In genomic region chr17:23989802-23990201, GRCm38 (mm10) we compare ENCODE assay signal across 24 mouse cellular contexts. TPM values are rescaled to one million over a fixed set of nuclear protein-coding genes. Genes with fewer than 3 reads are reported as not detected.
DNase-seq lines count a peak whose midpoint lies in the region; ATAC-seq and TF ChIP-seq lines count a peak whose summit lies in the region.
"Had no signal": no experiment of that assay in that cellular context is flagged by ENCODE, and none has a peak within 500 bp of the region (broad histone marks: within the 10 kb centered on the region; RNA-seq: fewer than 3 reads in every experiment).

No protein-coding gene starts in this region.

- no peak overlapping the region for H3K4me3 ChIP-seq in lung, postnatal 0 days (ENCODE audit: low read depth, low read length)
- no peak overlapping the region for H3K4me3 ChIP-seq in liver, embryonic 12.5 days
- H3K4me3 ChIP-seq in heart, embryonic 11.5 days (ENCODE audit: low read depth, low read length), result no peak overlapping the region
- H3K4me3 ChIP-seq: embryonic facial prominence, embryonic 12.5 days; forebrain, embryonic 15.5 days; hindbrain, embryonic 13.5 days had no signal

- H3K27ac ChIP-seq in lung, postnatal 0 days (ENCODE audit: low read length), result no peak overlapping the region
- no peak overlapping the region for H3K27ac ChIP-seq in liver, embryonic 12.5 days
- no peak overlapping the region for H3K27ac ChIP-seq in heart, embryonic 11.5 days (ENCODE audit: low read depth, low read length)
- H3K27ac ChIP-seq: embryonic facial prominence, embryonic 12.5 days; forebrain, embryonic 15.5 days; hindbrain, embryonic 13.5 days; hindbrain, postnatal 0 days had no signal

- H3K9ac ChIP-seq in lung, postnatal 0 days (replicated peaks; ENCODE audit: low read depth), result no peak overlapping the region
- H3K9ac ChIP-seq in liver, embryonic 12.5 days, result no peak overlapping the region
- no peak overlapping the region for H3K9ac ChIP-seq in heart, embryonic 11.5 days (ENCODE audit: low read depth, low read length)
- H3K9ac ChIP-seq: embryonic facial prominence, embryonic 12.5 days; forebrain, embryonic 15.5 days; hindbrain, embryonic 13.5 days had no signal

- peak; percentile 82 for ATAC-seq in lung, postnatal 0 days
- ATAC-seq in liver, embryonic 12.5 days, result no peak
- ATAC-seq in heart, embryonic 11.5 days (replicated peaks; ENCODE audit: insufficient number of reproducible peaks, low FRiP score, low TSS enrichment), result no peak
- ATAC-seq: forebrain, embryonic 15.5 days; hindbrain, postnatal 0 days had no signal

- 0 out of 2 replicates have a peak, but pooled peaks cover 3% of the 10 kb centered on the region for H3K27me3 ChIP-seq in lung, postnatal 0 days (replicated peaks; ENCODE audit: insufficient read depth, low read length)
- H3K27me3 ChIP-seq in liver, embryonic 12.5 days (replicated peaks), result peaks cover 24% of the 10 kb centered on the region
- H3K27me3 ChIP-seq in heart, embryonic 11.5 days (ENCODE audit: control insufficient read depth, insufficient read depth, low read length), result no peaks in the 10 kb centered on the region; the same call in none of the 2 replicates
- H3K27me3 ChIP-seq: forebrain, embryonic 15.5 days; hindbrain, embryonic 13.5 days had no signal

- no peaks in the 10 kb centered on the region for H3K9me3 ChIP-seq in lung, postnatal 0 days (ENCODE audit: low read length)
- H3K9me3 ChIP-seq in liver, embryonic 12.5 days (replicated peaks), result no peaks in the 10 kb centered on the region
- no peaks in the 10 kb centered on the region for H3K9me3 ChIP-seq in heart, embryonic 11.5 days (replicated peaks; ENCODE audit: control insufficient read depth, low read length)
- H3K9me3 ChIP-seq: embryonic facial prominence, embryonic 12.5 days; forebrain, embryonic 15.5 days; hindbrain, embryonic 13.5 days had no signal

- peak; percentile 46 to 52 for DNase-seq in right cerebral cortex, postnatal 10 days (ENCODE audit: low spot score in 2 of 2)
- DNase-seq in right cerebral cortex, adult 18-20 months, result no peak
- peak; percentile 35 for DNase-seq in brain, adult 2 months (ENCODE audit: low read depth, low spot score)
- DNase-seq in lung, postnatal 0 days (ENCODE audit: low spot score), result peak; percentile 75
- DNase-seq in lung, postnatal 36 days, result peak; percentile 74
- no peak for DNase-seq in cerebellum, adult 11 months
- DNase-seq: adrenal gland, postnatal 36 days; cerebellum, adult 11-12 months; cerebellum, adult 9-10 months; cerebellum, postnatal 25 days; gastrocnemius, postnatal 10 days; heart, postnatal 14 days had no signal

- 48% methylated on average over 2 of the region's 2 CpGs for WGBS in lung, postnatal 0 days
- WGBS in liver, embryonic 12.5 days (ENCODE audit: insufficient replicate concordance), result 44% methylated on average over 2 of the region's 2 CpGs
- 43% methylated on average over 2 of the region's 2 CpGs for WGBS in heart, embryonic 11.5 days (ENCODE audit: insufficient replicate concordance)

- no peak for TF ChIP-seq CTCF in lung, postnatal 0 days (IDR thresholded peaks at IDR 0.05)

- no peaks in the 10 kb centered on the region for H3K36me3 ChIP-seq in lung, postnatal 0 days (ENCODE audit: insufficient read depth, low read length)
- H3K36me3 ChIP-seq in liver, embryonic 12.5 days, result no peaks in the 10 kb centered on the region
- H3K36me3 ChIP-seq in heart, embryonic 11.5 days (ENCODE audit: control insufficient read depth, insufficient read depth, low read length), result no peaks in the 10 kb centered on the region
- H3K36me3 ChIP-seq: embryonic facial prominence, embryonic 12.5 days; forebrain, embryonic 15.5 days; hindbrain, embryonic 13.5 days had no signal

- no peak for TF ChIP-seq EP300 in lung, postnatal 0 days (IDR thresholded peaks at IDR 0.05)

- H3K4me2 ChIP-seq in lung, postnatal 0 days (replicated peaks; ENCODE audit: low read depth, low read length), result no peak overlapping the region
- H3K4me2 ChIP-seq in liver, embryonic 12.5 days, result no peak overlapping the region
- no peak overlapping the region for H3K4me2 ChIP-seq in heart, embryonic 11.5 days
- H3K4me2 ChIP-seq: embryonic facial prominence, embryonic 12.5 days; forebrain, embryonic 15.5 days; hindbrain, embryonic 13.5 days had no signal

- H3K4me1 ChIP-seq in lung, postnatal 0 days (ENCODE audit: insufficient read depth, low read depth, low read length), result no peaks in the 10 kb centered on the region; the same call in 1 of the 2 replicates
- peaks cover 10% of the 10 kb centered on the region for H3K4me1 ChIP-seq in liver, embryonic 12.5 days
- H3K4me1 ChIP-seq in heart, embryonic 11.5 days (ENCODE audit: control insufficient read depth, insufficient read depth, low read length), result no peaks in the 10 kb centered on the region

RNA-seq across cellular contexts. Expression of gene Prss22, which starts 8.1 kb away (rescaled TPM):
- 0.57 and 0.77 TPM in 2 replicates for polyA plus RNA-seq in lung, postnatal 0 days (2015; fragmentation: Nextera tagmentation; extraction: Ambion mirVana)
- polyA plus RNA-seq in liver, embryonic 12.5 days (2016; fragmentation: Nextera tagmentation; extraction: Ambion mirVana), result not detected in 2 replicates
- polyA plus RNA-seq in heart, embryonic 11.5 days (2014; fragmentation: Nextera tagmentation; extraction: Ambion mirVana), result 0.17 TPM in 1 of 2 replicates, not detected in the other
- polyA plus RNA-seq: brain, embryonic 14.5 days; forebrain, embryonic 11.5 days; forebrain, embryonic 15.5 days; heart, embryonic 14.5 days; hindbrain, embryonic 13.5 days; hindbrain, postnatal 0 days; intestine, embryonic 14.5 days had no signal

RNA-seq across cellular contexts. Expression of gene Prss30, which starts 9.4 kb away (rescaled TPM):
- polyA plus RNA-seq in lung, postnatal 0 days (2015; fragmentation: Nextera tagmentation; extraction: Ambion mirVana), result 0.18 and 0.47 TPM in 2 replicates
- not detected in 2 replicates for polyA plus RNA-seq in liver, embryonic 12.5 days (2016; fragmentation: Nextera tagmentation; extraction: Ambion mirVana)
- not detected in 2 replicates for polyA plus RNA-seq in heart, embryonic 11.5 days (2014; fragmentation: Nextera tagmentation; extraction: Ambion mirVana)
- polyA plus RNA-seq: embryonic facial prominence, embryonic 12.5 days; forebrain, embryonic 11.5 days; forebrain, embryonic 15.5 days; hindbrain, embryonic 13.5 days; hindbrain, postnatal 0 days had no signal

RNA-seq across cellular contexts. Expression of gene Sbpl, which starts 34.7 kb away (rescaled TPM):
- polyA plus RNA-seq in lung, postnatal 0 days (2015; fragmentation: Nextera tagmentation; extraction: Ambion mirVana), result not detected in 2 replicates
- polyA plus RNA-seq in liver, embryonic 12.5 days (2016; fragmentation: Nextera tagmentation; extraction: Ambion mirVana), result not detected in 2 replicates
- polyA plus RNA-seq in heart, embryonic 11.5 days (2014; fragmentation: Nextera tagmentation; extraction: Ambion mirVana), result not detected in 2 replicates
- polyA plus RNA-seq: brain, embryonic 14.5 days; cortical plate, adult 2 months; embryonic facial prominence, embryonic 12.5 days; forebrain, embryonic 11.5 days; forebrain, embryonic 15.5 days; gonadal fat pad, adult 2 months; heart, embryonic 14.5 days; hindbrain, embryonic 13.5 days; hindbrain, postnatal 0 days; intestine, embryonic 14.5 days had no signal

RNA-seq across cellular contexts. Expression of gene Prss27, which starts 48.1 kb away (rescaled TPM):
- 0.18 TPM in 2 replicates for polyA plus RNA-seq in lung, postnatal 0 days (2015; fragmentation: Nextera tagmentation; extraction: Ambion mirVana)
- polyA plus RNA-seq in liver, embryonic 12.5 days (2016; fragmentation: Nextera tagmentation; extraction: Ambion mirVana), result not detected in 2 replicates
- 0.17 and 0.37 TPM in 2 replicates for polyA plus RNA-seq in heart, embryonic 11.5 days (2014; fragmentation: Nextera tagmentation; extraction: Ambion mirVana)
- polyA plus RNA-seq: brain, embryonic 14.5 days; cortical plate, adult 2 months; heart, embryonic 14.5 days; hindbrain, postnatal 0 days had no signal

RNA-seq across cellular contexts. Expression of gene Sbp, which starts 48.3 kb away (rescaled TPM):
- polyA plus RNA-seq in lung, postnatal 0 days (2015; fragmentation: Nextera tagmentation; extraction: Ambion mirVana), result not detected in 2 replicates
- polyA plus RNA-seq in liver, embryonic 12.5 days (2016; fragmentation: Nextera tagmentation; extraction: Ambion mirVana), result not detected in 2 replicates
- not detected in 2 replicates for polyA plus RNA-seq in heart, embryonic 11.5 days (2014; fragmentation: Nextera tagmentation; extraction: Ambion mirVana)
- polyA plus RNA-seq: brain, embryonic 14.5 days; cortical plate, adult 2 months; embryonic facial prominence, embryonic 12.5 days; forebrain, embryonic 11.5 days; forebrain, embryonic 15.5 days; gonadal fat pad, adult 2 months; heart, embryonic 14.5 days; hindbrain, embryonic 13.5 days; hindbrain, postnatal 0 days; intestine, embryonic 14.5 days had no signal

Comparison
In these comparisons a context has a peak if more than half of its experiments do, and no peak if none do; other contexts are left out.
1. DNase-seq: peak in right cerebral cortex, postnatal 10 days (2 of 2), brain, adult 2 months (single experiment), lung, postnatal 0 days (single experiment) and lung, postnatal 36 days (single experiment); none in right cerebral cortex, adult 18-20 months (single experiment) and cerebellum, adult 11 months (single experiment).